Mouse (Mus musculus) cerebellum, adult 9-11 months (tissue): ENCODE results near the gene Pon1.
"Not testable (repeated sequence)": the region's sequence is repeated elsewhere in the genome, so short reads cannot be mapped to it uniquely, and the experiment has no call there.

Experiments
- DNase-seq: peaks from one replicate; pipeline ENCODE4 v3.0.0; 2022

Gene Pon1

DNA sequence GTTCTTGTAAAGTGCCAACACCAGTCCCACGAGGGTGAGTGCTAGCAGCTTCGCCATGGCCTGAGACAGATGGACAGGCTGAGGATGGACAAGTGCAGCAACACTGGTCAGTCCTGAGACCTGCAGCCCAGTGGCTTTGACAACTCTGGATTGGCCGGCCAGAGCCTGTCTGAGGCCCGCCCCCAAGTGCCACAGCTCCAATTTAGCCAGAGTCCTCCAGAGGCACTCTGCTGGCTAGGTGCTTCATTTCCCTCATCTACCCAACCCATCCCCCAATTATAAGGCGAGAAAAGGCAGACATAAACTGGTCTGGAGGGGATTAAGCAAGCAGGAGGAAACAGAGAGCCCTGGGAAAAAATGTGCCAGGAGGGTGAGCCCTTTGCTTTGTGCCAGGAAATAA, at the start of gene Pon1:
Gene Pon1 (minus strand): TSS at position 254 of the 400 bp plus-strand sequence.
- no peak for DNase-seq

DNA sequence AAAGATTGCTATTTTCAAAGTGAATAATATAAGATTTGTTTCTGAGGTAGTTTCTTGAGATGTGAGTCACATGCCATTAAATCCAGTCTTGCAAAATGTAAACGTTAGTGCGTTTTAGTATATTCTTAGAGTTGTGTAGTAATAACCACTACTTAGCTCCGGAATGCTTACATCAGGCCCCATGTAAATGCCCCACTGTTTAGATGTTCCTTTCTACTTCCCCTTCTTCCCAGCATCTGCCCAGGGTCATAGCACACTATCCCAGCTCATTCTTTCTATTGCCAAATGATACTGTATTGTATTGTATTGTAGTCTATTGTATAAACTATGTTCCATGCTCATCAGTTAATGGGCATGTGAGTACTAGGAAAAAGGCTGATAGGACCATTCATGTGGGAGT, 45.1 kb upstream of the Pon1 start:
- no peak for DNase-seq

GRCm38 (mm10) chr6:5237510-5237909, 43.8 kb upstream of the Pon1 start:
- DNase-seq: no peak

- DNase-seq: no peak
Observed at GRCm38 (mm10) chr6:5236843-5237371, 43.2 kb upstream of the Pon1 start.

DNA sequence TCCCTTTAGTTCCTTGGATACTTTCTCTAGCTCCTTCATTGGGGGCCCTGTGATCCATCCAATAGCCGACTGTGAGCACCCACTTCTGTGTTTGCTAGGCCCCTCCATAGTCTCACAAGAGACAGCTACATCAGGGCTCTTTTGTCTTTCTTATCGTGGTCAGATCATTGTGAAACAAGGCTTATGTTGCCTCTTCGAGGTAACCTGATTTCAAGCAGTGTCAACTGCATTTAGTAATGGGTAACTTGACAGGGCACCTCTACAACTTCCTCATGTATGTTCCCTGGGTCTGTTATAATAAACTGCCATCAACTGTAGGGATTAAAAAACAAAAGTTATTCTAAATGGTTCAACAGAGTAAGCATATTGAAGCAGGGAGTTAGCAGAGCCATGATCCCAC, 40.8 kb upstream of the Pon1 start:
- DNase-seq: no peak

- no peak for DNase-seq
Observed at GRCm38 (mm10) chr6:5233812-5234211, 40.1 kb upstream of the Pon1 start.

DNA sequence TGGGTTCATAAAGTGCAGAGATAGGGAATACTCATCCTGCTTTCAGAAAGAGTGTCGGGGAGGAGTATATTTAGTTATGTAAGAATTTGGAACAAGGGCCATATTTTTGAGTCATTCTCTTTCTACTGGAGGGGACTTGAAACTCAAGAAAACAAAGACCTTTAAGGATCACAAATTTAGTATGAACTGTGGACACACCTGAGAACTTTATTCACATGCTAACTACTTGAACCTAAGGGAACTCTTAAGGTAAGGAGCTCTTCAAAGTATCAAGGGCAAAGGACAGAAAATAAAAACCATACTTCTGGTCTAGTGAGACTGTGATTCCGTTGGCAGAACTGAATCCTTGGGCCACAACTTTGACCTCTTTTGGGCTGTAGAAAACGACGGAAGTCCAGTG, 38.3 kb upstream of the Pon1 start:
- no peak for DNase-seq

- DNase-seq: no peak
Observed at GRCm38 (mm10) chr6:5230261-5230660, 36.5 kb upstream of the Pon1 start.

DNA sequence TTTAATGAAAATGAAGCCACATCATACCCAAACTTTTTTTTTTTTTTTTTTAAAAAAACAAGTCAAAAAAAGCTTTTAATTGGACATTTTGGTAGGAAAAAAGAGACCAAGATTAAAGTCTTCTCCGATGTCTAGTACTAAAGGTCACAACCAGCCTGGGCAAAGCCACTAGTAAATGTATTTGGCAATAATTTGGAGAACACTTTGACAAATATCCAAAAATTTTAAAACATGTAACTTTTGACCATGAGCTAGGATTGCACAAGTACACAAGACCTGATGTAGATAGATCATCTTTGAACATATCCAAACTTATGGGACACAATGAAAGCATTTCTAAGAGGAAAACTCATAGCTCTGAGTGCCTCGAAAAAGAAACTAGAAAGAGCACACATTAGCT, 29.8 kb upstream of the Pon1 start:
- DNase-seq: not testable (repeated sequence)

GRCm38 (mm10) chr6:5222080-5222479, 28.3 kb upstream of the Pon1 start:
- no peak for DNase-seq

- no peak for DNase-seq
Observed at GRCm38 (mm10) chr6:5218190-5218589, 24.4 kb upstream of the Pon1 start.

DNA sequence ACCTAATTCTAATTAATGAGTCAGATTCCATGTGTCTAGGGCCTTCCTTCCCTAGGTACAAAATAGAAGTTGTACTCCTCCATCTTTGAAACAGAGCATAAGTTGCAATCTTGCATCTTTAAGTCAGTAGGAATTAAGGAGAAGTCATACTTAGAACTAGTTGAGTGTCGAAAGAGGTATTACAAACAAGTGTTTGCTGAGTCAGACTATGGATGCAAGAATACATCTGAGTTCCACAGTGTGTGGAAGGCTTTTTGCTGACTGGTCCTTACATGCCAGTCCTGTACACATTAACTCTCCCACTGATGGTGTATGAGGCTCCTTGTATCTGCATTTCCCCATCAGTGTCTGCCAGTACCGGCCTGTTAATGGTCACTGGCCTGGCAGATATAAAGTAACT, 14.1 kb upstream of the Pon1 start:
- DNase-seq: no peak

- DNase-seq: no peak
Observed at GRCm38 (mm10) chr6:5199916-5200315, 6.2 kb upstream of the Pon1 start.

DNA sequence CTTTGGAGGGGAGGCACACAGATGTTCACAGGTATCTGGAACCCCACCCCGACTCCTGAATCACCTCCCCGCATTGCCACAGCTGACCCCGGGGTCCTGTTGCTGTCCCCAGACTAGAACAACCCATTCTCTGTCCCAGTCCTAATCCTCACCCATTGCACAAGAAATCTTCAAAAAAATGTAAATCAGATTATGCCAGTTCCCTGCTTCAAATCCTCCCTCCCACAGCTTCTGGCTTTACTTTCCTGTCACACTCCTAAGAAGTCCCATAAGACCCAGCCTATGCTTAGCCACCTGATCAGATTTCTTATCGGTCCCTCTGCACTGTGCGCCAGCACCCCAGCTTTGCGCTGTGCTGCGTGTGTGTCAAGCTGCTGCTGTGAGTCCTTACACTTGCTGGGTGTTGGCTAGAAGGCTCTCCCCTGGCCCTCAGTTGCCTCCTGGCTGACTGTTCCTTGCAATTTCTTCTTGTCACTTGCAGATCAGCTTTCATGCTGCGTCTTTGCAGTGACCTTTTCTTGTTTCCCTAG, 5.7 kb upstream of the Pon1 start:
- no peak for DNase-seq

DNA sequence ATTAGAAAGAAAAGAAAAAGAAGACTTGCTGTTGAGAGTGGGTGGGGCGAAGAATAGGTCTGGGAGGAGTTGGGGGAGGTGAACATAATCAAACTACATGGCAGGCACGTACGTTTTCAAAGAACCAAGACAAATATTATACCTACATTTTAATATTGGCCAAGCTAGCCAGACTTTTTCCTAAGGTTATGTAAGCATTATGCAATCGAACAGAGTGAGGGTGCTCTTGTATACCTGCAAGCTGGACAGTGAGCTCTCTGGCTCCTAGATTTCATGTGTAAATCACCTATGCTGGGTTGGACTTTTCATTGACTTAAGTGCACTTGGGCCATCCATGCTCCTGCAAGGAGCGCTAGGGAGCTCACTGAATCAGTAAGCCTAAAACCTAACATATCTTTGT, 4.8 kb upstream of the Pon1 start:
- no peak for DNase-seq

- DNase-seq: no peak
Observed at GRCm38 (mm10) chr6:5190761-5191160, 3.0 kb downstream of the Pon1 start.

DNA sequence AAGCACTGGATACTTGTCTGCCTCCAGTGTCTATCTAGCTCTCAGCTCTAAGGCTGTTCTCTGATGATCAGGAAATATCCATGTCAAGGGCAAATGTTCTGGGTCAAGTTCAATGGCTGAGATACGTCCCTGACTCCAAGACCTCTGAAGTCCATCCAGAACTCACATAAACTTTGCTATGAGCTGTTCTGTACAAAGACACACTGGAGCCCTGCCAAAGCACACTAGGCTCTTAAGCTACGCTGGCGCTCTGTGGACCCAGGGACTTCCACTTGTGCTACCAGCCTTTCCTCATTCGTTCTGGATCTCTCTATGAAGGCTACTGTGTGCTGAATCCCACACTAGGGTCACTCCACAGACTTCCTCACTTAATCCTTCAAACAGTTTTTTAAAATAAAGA, 4.2 kb downstream of the Pon1 start:
- no peak for DNase-seq

- no peak for DNase-seq
Observed at GRCm38 (mm10) chr6:5188938-5189337, 4.8 kb downstream of the Pon1 start.

GRCm38 (mm10) chr6:5188036-5188435, 5.7 kb downstream of the Pon1 start:
- no peak for DNase-seq

DNA sequence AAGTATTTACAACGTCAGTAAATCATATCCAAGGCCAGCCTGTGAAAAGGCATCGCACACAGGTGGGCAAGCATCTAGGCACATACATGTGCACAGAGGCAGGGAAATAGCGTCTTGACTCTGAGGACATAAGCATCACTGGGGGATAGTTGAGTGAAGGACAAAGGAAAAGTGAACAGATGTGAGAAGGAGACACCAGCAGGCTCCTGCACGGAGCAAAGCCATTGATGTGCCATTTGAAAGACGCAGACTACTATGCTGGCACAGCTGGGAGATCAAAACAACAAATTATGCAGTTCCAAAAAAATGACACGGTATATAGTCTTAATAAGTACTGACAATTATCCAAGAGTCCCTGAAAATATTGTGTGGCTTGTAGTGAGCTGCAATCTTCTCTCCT, 6.2 kb downstream of the Pon1 start:
- no peak for DNase-seq

- DNase-seq: no peak
Observed at GRCm38 (mm10) chr6:5186229-5186950, 7.4 kb downstream of the Pon1 start.

- no peak for DNase-seq
Observed at GRCm38 (mm10) chr6:5180645-5181044, 13.1 kb downstream of the Pon1 start.

GRCm38 (mm10) chr6:5179189-5179588, 14.6 kb downstream of the Pon1 start:
- no peak for DNase-seq

GRCm38 (mm10) chr6:5177967-5178891, 15.5 kb downstream of the Pon1 start:
- no peak for DNase-seq
